Mouse (Mus musculus): Measurements from ENCODE around the gene Elovl1.

Gene Elovl1

DNA sequence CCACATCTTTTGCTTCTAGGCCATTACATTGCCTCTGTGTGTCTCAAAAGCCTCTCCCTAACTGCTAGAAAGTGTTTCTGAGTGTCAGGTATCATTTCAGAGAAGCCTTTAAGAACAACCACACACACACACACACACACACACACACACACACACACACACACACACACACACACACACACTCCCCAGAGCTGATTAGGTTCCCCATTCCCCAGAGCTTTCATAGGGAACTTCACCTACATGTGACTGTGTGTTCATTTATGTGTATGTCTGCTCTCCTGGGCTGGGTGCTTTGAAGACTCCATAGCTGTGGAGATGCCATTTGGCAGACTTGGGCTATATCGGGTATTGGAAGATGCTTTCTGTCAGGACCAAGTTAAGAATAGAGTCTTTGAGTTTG, 2.5 kb upstream of the Elovl1 start:
- in situ Hi-C loops (cut with MboI; ENCODE audit: unreplicated experiment in 2 of 2): no loop called here

DNA sequence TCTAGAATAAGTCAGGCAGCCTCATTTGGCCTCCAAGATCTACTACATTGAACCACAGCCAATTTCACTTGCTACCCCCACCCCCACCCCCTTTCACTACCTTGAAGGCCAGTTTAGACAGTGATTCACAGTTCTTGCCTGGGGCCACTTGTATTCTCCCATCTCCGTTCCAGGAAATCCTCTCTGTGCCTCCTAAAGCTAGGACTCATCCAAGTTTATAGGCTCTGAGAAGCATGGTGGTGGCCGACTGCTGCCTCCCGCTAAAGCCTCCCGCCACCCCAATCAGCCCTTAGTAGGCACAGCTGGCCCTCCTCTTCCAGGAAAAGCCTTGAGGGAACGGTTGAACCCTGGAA, 502 bp upstream of the Elovl1 start:
- in situ Hi-C loops (cut with MboI; ENCODE audit: unreplicated experiment in 2 of 2): no loop called here

DNA sequence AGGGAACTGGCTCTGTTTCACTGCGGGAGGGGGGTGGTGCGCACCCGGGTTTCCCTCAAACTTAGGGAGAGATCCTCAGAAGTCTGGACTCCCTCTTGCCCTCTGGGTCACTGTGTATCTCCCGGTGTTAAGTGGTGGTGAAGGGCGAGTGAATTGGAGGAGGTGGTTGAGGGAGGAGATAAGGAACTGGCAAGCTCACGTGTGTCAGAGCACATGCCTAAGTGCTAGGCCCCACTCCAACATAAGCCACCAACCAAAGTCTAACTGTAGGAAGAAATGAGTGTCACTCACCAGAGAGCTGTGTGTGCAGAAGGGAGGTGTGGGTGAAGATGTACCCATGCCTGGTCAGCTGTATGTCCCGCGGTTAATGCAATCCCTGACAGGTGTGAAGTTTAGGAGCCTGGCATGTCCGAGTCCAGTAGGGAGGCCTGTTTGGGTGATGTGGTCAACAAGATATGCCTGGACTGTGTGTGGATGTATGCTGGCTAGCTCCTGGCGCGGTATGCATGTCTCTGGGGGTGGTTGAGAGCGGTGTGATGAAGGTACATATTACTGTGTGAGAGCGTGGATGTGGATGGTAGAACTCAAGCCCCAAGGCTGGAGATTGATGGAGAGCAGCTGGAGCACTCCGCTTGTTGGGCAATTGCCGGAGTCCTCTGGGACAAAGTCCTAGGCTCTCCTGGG, 780 bp downstream of the Elovl1 start:
- in situ Hi-C loops (cut with MboI; ENCODE audit: unreplicated experiment in 2 of 2): no loop called here

DNA sequence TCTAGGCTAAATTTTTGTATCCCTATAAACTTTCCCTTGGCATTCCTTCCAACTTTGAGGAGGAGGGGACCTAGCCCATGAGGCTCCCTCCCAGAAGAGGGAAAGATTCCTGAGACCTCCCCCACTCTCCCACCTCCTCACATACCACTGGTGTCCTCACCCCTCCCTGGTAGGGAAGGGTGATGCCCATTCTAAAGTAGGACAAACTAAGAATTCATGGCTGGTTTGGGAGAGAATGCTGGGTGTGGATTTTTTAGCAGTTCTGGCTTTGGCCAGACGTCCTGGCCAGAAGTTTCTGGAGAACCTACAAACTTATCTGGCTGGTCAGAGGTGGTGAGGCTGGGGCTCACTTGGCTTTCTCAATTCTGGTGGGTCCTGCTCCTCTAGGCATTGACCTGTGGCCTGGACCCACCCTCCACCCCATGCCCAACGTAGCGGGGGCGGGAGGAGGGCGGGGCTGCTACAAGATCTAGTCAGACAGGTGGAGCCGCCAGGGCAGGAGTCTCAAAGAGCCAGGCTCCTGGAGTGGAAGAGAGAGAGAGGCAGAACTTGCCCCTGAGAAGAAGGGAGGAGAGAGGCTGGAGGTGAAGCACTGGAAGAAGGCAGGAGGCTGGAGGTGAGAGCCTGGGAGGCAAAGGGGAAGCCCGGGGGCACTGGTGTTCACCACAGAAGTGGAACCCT, 1.5 kb downstream of the Elovl1 start:
- in situ Hi-C loops (cut with MboI; ENCODE audit: unreplicated experiment in 2 of 2): no loop called here

DNA sequence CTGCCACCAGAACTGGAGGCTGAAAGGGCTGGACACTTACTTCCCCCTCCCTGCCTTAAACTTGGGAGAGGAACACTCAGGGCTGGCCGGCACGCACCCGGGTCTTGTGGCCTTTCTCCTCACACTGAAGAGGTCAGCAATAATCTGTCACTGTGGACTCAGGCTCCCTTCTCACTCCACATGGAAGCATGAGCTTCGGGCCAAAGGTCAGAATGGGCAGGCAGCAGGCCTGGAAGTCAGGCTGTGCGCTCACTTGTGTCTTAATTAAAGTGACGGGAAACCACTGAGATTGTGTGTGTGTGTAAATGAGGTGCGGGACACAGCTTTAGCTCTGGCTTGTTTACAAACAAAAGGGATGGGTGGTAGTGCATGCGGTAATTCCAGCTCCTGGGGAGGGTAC, 4.4 kb downstream of the Elovl1 start:
- in situ Hi-C loops (cut with MboI; ENCODE audit: unreplicated experiment in 2 of 2): loop anchor here in 1 of 2 experiments (10.0 kb wide), 1 partner anchor 192 kb away; the partner anchor contains the start of genes Cfap57 and Ebna1bp2

DNA sequence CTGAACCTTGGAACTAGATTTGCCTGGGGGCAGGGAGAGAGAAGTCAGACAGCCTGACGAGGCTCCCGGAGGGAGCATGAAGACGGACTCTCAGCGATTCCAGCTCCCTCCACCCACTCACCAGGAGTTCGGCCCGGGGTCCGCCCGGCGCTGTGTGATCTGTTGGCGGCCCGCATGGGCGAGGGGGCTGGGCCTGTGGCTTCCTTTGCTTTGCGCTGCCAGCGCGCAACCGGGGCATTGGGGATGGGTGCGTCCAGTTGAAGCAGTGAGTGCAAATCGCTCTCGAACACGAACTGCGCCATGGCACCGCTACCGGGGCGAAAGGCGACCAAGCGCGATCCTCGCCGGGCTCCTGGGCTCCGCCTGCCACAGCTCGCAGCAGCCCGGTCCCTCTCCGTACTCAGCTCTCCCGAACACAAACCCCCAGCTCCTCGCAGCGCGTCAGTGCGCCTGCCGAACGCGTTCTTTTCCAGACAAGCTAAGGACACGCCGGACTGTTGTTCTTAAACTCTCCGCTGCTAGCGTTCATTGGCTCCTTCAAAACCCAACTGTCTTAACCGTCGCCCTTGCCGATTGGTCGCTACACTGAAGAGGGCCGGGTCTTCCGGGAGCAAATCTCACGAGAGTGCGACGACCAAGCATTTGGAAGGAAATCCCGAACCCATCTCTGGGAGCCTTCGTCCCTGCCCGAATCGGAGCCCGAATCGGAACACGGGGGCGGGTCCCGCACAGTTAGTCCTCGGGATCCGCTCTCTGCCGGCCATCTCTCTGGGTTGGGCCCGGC, 9.1 kb downstream of the Elovl1 start, which contains the start of gene Cdc20:
Gene Cdc20, minus strand, starts transcription at position 533 of the 784 bp plus-strand sequence.
- in situ Hi-C loops (cut with MboI; ENCODE audit: unreplicated experiment in 2 of 2): loop anchor here in 1 of 2 experiments (10.0 kb wide), 1 partner anchor 188 kb away; the partner anchor contains the start of genes Cfap57 and Ebna1bp2

DNA sequence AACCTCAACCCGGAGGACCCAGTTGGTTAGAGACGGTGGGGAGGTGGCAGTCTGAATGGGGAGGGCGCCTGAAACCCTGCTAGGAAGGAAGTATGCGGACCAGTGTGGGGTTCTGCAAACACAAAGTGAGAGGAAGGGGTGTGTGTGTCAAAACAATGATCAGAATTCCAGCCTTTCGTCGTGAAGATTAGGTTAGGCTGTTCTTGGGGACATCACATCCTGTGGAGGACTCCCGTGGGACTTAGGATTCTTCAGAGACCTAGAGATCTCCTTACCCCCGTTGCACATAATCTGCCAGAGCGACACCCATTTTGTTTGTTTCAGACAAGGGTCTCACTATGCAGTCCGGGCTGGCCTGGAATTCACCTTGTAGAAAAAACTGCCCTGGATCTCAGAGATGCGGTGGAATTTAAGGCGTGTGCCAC, 9.9 kb downstream of the Elovl1 start:
- in situ Hi-C loops (cut with MboI; ENCODE audit: unreplicated experiment in 2 of 2): loop anchor here in 1 of 2 experiments (10.0 kb wide), 1 partner anchor 187 kb away; the partner anchor contains the start of genes Cfap57 and Ebna1bp2

DNA sequence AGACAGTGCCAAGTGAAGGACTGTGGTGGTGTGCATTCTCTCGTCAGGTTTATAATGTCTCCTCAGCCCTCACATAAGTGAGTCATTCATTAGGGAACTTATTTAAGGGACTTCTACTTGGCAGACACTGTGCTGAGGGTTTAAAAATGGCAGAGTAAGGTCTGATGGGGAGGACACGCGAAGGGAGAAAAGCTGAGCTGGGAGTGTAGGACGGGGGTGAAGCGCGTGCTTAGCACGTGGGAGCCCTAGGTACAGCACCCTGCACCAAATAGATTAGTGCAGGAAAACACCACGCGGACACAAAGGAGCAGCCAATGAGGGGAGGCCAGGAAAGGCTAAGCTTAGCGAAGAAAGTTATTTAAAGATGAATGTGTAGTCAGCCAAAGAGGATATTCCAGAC, 17.2 kb downstream of the Elovl1 start:
- in situ Hi-C loops (cut with MboI; ENCODE audit: unreplicated experiment in 2 of 2): no loop called here

DNA sequence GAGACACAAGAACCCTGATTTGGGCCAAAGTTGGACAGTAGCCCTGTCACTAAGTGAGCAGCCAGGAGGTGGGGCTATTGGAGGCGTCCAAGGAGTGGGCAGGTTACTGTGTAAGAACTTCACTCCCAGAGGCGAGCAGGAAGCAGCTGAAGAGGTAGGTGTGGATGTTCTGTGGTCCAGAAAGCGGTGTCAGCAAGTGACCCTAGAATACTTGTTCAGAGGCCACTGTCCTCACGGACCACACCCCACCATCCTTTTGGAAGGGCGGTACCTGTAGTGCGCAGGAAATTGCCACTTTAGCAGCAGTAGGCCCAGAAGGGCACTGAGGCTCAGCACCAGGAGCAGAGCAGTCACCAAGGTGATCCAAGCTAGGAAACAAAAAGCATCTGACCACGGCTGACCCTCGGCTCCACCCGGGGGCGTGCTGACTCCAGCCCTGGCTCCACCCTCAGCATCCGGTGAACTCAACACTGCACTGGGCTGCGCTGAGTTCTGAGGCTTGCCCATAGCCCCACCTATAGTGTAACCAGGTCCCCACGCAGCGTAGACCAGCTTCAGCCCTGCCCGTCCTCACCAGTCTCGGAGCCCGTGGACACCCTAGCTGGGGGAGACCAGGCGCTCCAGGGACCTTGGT, 18.0 kb downstream of the Elovl1 start:
- in situ Hi-C loops (cut with MboI; ENCODE audit: unreplicated experiment in 2 of 2): no loop called here

DNA sequence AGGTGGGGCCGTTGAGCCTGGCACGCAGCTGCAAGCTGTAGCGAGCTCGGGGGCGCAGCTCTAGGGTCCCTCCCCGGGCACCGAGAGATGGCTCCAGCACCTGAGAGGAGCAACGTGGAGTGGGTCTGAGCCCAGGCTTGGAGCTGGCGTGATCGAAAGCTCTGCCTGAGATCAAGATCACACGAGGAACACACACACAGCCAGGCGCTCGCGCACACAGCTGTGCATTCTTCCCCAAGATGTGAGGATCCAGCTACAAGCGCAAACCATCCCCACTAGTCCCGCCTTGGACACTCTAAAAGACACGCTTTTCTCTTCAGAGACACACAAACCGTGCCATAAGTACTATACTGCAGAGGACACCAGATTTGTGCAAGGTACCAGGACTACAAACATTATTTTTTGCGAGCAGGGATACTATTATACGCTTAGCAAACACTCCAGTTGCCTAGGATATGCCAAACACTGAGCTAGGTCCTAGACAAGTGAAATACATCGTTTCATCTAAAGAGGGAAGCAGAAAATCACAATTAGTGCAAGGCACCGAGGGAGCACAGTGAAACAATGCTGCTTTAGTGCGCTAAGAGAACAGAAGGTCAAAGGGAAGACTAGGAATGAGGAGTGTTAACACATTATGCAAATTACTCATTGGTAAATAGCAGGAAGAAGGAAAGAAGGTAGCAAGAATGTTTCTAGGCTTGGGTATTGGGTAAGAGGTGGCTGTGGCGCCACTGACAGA, 18.7 kb downstream of the Elovl1 start:
- in situ Hi-C loops (cut with MboI; ENCODE audit: unreplicated experiment in 2 of 2): no loop called here

DNA sequence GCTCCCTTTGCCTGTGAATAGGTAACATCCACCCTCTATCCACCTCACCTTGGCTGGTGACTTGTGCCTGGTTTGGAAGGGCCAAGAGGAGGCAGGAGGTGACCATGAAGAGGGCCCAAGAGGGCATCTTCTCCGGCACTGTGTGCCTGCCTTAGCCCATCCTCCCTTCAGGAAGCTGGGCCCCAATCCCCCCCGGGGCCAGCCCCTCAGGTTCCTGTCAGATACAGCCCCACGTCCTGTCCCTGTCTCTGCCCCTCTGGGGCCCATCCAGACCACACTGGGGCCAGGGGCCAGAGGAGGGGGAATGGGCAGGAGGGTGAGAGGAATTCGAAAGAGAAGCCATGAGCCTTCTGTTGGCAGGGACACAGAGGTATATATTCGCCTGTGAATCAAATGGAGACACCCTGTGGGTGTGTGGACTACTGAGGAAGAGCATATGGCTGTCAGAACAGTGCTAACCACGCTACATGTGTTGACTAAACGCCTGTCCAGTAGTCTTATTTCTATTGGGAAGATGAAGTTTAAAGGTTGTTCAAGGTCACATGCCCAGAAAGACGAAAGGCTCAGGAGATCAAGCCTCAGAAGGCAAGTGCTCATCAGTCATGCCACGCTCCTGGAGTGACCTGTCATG, 29.6 kb downstream of the Elovl1 start, which contains the start of gene Mpl:
Gene Mpl, minus strand, starts transcription at position 169 of the 631 bp plus-strand sequence.
- in situ Hi-C loops (cut with MboI; ENCODE audit: unreplicated experiment in 2 of 2): no loop called here

DNA sequence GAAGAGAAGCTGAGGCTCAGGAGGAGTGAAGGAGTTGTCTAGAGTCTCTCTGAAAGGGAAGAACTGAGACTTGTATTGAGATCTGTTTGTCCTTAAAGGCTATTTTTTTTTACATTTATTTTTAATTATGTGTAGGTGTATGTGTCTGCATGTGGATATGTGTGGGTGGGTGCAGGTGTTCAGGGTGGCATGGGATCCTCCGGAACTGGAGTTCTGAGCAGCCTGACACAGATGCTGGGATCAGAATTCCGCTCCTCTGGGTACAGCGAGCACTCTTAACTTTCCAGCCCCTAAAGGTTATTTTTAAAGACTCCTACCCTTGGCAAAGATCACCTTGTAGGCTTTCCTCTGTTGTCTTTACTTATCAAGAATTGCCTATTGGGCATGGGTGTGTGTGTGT, 37.1 kb downstream of the Elovl1 start:
- in situ Hi-C loops (cut with MboI; ENCODE audit: unreplicated experiment in 2 of 2): no loop called here

DNA sequence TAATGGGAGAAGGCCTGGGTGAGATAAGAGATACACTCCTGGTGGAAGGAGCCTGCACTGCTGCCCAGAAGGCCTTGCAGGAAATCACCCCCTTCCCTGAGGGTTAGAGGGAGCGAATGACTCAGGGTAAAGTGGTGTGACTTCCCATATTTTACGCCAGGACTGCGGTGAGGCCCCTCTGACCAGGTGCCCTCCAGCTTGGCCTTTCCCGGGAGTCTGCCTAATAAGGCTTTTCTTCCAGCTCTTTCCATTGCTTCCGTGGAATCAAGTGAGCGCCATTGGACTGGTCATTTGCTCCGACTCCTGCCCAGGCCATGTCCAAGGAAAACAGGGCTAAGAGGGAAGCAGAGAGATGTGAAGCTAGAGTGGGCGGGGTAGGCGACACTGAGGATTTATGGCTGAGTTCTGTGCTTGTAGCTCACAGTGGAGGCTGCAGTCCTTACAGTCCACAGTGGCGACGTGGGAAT, 37.8 kb downstream of the Elovl1 start:
- in situ Hi-C loops (cut with MboI; ENCODE audit: unreplicated experiment in 2 of 2): no loop called here

DNA sequence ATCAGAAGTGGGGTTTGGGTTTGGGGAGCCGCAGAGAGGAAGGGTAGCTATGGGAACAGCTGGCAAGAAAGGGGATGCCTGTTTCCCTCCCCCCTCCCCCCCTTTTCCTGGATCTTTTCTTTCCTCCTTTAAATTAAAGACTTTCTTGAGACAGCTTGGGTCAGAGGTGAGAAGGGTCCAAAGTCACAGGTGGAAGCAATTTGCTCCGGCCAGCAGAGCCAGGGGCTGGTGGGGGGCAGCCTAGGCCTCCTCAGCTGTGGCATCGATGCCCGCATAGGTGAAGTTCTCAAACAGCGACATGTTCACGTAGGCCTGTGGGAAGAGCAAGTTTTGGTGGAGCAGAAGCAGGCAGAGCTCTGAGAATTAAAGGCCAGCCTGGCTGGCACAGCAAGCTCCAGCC, 43.4 kb downstream of the Elovl1 start:
- in situ Hi-C loops (cut with MboI; ENCODE audit: unreplicated experiment in 2 of 2): no loop called here

DNA sequence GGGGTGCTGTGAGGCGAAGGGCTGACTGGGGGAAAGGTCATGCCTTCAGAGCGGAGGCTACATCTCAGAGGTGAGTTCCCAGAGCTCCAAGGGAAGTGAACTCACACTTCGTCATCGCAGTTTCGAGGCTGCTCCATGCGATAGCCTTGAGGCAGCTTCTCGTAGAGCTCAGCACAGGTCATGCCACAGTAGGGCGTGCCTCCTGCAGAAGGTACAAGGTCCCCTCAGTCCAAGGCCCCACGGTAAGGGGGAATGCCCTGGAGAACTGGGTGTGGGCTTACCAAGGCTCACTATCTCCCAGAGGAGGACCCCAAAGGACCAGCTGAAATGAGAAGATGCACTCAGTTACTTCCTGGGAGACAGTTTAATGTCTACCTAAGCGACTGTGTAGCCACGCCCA, 44.8 kb downstream of the Elovl1 start:
- in situ Hi-C loops (cut with MboI; ENCODE audit: unreplicated experiment in 2 of 2): no loop called here

DNA sequence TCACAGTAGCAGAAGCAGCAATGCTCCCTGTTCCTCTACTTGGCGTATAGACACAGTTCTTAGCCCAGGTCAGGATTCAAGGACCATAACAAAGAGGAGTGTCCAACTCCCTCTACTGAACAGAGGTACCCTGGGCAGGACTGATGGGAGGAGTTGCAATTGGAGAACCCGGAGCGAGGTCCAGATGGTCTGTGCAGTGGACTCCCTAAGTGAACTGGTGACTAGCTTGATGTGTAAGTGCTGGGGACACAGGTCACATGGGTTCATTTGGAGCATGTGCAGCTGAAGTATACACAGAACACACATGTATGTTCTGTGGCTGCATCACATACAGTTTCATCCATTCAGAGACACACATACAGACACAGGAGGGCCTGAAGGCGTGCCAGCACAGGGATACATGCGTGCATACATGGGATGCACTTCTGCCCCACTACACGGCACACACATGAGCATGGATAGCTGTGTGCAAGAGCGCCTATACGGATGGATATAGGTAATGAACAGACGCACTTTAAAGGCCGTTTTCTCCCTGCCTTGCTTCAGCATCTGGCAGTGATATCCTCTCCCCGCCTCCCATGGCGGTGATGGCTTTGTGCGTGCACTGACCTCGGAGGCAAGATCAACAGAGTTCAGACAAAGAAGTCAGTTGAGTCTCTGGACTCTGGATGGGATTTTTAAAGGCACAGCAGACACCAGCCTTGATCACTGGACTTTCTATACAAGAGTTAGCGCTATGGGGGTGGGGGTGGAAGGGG, 49.1 kb downstream of the Elovl1 start:
- in situ Hi-C loops (cut with MboI; ENCODE audit: unreplicated experiment in 2 of 2): no loop called here

Measured in v-Abl transformed pro-B cells (cell line).